Mouse (Mus musculus): ENCODE data around the gene Prx.

DNA sequence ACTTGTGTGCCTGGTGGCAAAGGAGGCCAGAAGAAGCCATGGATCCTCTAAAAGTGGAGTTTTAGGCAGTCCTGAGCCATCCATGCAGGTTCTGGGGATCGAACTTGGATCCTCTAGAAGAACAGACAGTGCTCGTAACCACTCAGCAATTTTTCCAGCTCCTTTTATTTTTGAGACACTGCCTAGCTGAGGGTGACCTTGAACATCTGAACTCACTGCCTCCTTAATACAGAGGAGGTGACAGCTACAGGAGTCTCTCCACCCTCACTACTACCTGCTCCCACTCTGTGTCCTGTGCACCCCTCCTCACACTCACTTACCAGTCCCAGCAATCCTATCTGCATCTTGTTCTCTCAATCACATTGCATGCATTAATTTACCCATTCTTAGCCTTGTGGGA, 23.5 kb upstream of the Prx start:
- TF ChIP-seq CTCF (IDR thresholded peaks at IDR 0.05; ENCODE audit: borderline replicate concordance, extremely low read depth, insufficient read depth, insufficient read length) (no peak), POLR2A (IDR thresholded peaks at IDR 0.05; ENCODE audit: borderline replicate concordance, extremely low read depth, insufficient read depth, insufficient read length, poor library complexity, severe bottlenecking) (no peak)
